Mouse (Mus musculus) liver, adult 2 months (tissue): ENCODE results near the gene Dennd2a.

Experiments
- CTCF ChIP-seq: fragments of 200-500 bp; IDR thresholded peaks from 2 replicates; pipeline ENCODE4 v1.5.1; 2011; ENCODE audit warnings: low read depth, low read length, control low read depth
- POLR2A ChIP-seq: fragments of 200-500 bp; IDR thresholded peaks from 2 replicates; pipeline ENCODE4 v1.6.1; 2011; ENCODE audit warnings: low read length, control low read depth; ENCODE audit not compliant: insufficient read depth; ENCODE audit errors: extremely low read depth

GRCm38 (mm10) chr6:39557723-39558261, at the start of gene Dennd2a:
- TF ChIP-seq POLR2A (no peak), CTCF (no peak)
